Mouse (Mus musculus) kidney, adult 2 months (tissue): Measurements from ENCODE around the gene Ncoa3. TPM values are rescaled to one million over a fixed set of nuclear protein-coding genes. Genes with fewer than 3 reads are reported as not detected.
A peak's percentile ranks its signal among the peaks of the same experiment; 100 is the strongest.

Experiments
- DNase-seq: peaks from one replicate; pipeline ENCODE4 v3.0.0; 2021
- H3K27ac ChIP-seq: fragments of 200-500 bp; 2 replicates; pipeline ENCODE4 v1.5.1; 2012; ENCODE audit warnings: low read depth, low read length, control low read depth, inconsistent platforms; ENCODE audit not compliant: insufficient read depth
- H3K27me3 ChIP-seq: fragments of 200-500 bp; replicated peaks from 2 replicates; pipeline ENCODE4 v1.6.1; 2012; ENCODE audit warnings: mild to moderate bottlenecking, moderate library complexity, low read length, inconsistent platforms; ENCODE audit not compliant: control insufficient read depth, insufficient read depth
- H3K36me3 ChIP-seq: fragments of 200-500 bp; 2 replicates; pipeline ENCODE4 v1.6.1; 2012; ENCODE audit warnings: mild to moderate bottlenecking, moderate library complexity, low read length, inconsistent platforms; ENCODE audit not compliant: control insufficient read depth, insufficient read depth
- H3K4me1 ChIP-seq: fragments of 200-500 bp; 2 replicates; pipeline ENCODE4 v1.6.1; 2011; ENCODE audit warnings: low read length; ENCODE audit not compliant: control insufficient read depth, insufficient read depth
- H3K4me3 ChIP-seq: fragments of 200-500 bp; 2 replicates; pipeline ENCODE4 v1.5.1; 2011; ENCODE audit warnings: mild to moderate bottlenecking, low read depth, low read length, control low read depth; ENCODE audit not compliant: insufficient read depth
- CTCF ChIP-seq: fragments of 200-500 bp; conservative IDR thresholded peaks from 2 replicates; pipeline ENCODE4 v1.5.1; 2011; ENCODE audit warnings: low read depth, mild to moderate bottlenecking, control low read depth, low read length, moderate library complexity, mixed read lengths; ENCODE audit not compliant: insufficient read depth, insufficient read length
- POLR2A ChIP-seq: fragments of 200-500 bp; IDR thresholded peaks from one replicate; pipeline ENCODE4 v1.6.1; 2011; ENCODE audit warnings: low read depth, low read length, control low read depth
- WGBS: fragments of 180-500 bp; shearing (Covaris S2); methylation state at CpG from one replicate; pipeline ENCODE4 v1.1.7; 2018; 5-methylcytosine and 5-hydroxymethylcytosine counted together
- polyA plus RNA-seq: library from polyadenylated mRNA; depleted of rRNA; stranded (reverse); fragments of >200 nt; gene quantifications from 2 replicates; pipeline ENCODE4 v1.2.3, GENCODE M21; 2012

Gene Ncoa3
- polyA plus RNA-seq, 1 experiment, result 36.3 TPM

- no peak for DNase-seq
- TF ChIP-seq CTCF, result no peak
- TF ChIP-seq POLR2A, result no peak
- no peaks in the 10 kb centered on the region for H3K36me3 ChIP-seq
- H3K4me3 ChIP-seq, result no peak overlapping the region
- WGBS, result 68% methylated on average over 9 of the region's 9 CpGs
- H3K27me3 ChIP-seq, result no peaks in the 10 kb centered on the region
- no peaks in the 10 kb centered on the region for H3K4me1 ChIP-seq
- H3K27ac ChIP-seq, result peak overlapping the region; percentile 8; the same call in 1 of the 2 replicates
Measured at GRCm38 (mm10) chr2:166105911-166106310, 113.5 kb downstream of the Ncoa3 start.

- 75% methylated on average over 2 of the region's 2 CpGs for WGBS
- no peaks in the 10 kb centered on the region for H3K4me1 ChIP-seq
- no peak overlapping the region for H3K4me3 ChIP-seq
- H3K27me3 ChIP-seq, result no peaks in the 10 kb centered on the region
- TF ChIP-seq POLR2A (no peak), CTCF (no peak)
- no peak for DNase-seq
- no peaks in the 10 kb centered on the region for H3K36me3 ChIP-seq
- no peak overlapping the region for H3K27ac ChIP-seq
Measured at GRCm38 (mm10) chr2:166106631-166107030, 114.2 kb downstream of the Ncoa3 start.

DNA sequence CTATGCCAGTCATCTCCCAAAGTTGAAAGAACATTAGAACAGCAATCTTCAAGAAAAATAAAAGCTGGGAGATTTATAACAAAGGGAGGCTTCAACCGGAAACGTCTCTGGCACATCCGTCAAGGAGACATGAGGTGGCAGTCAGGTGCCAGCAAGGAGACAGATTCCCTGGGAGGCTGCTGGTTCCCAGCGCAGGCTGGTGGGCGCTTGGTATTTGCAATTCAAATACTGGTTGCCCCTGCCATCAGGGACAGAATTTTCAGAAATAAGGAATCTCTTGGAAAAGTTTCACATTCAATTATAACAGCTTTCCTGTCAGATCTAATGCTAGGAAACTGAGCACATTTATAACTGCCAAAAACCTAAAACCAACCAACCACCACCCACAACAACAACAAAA is 115.5 kb downstream of the Ncoa3 start:
- H3K27me3 ChIP-seq, result no peaks in the 10 kb centered on the region
- no peak overlapping the region for H3K27ac ChIP-seq
- no peak for DNase-seq
- H3K4me1 ChIP-seq, result no peaks in the 10 kb centered on the region
- WGBS, result 60% methylated on average over 5 of the region's 5 CpGs
- H3K36me3 ChIP-seq, result no peaks in the 10 kb centered on the region
- TF ChIP-seq POLR2A (no peak), CTCF (no peak)
- H3K4me3 ChIP-seq, result no peak overlapping the region

DNA sequence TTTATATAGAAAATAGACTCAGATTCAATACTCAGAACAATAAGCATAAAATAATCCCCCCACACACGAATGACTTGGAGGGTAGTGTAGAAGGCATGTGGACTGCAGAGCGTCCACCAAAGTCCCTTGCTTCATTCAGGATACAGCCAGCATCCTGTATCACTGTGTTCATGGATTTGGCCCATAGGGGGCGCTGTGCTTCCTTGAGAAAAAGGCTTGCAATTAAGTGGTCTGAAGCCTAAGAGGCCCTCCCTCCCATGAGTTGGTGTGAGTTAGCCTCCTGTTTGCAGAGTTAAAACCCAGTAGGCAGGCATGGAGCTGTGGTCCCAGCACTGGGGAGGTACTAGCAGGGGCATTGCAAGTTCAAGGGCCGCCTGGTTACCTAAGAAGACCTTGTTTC is 115.9 kb downstream of the Ncoa3 start:
- Histone ChIP-seq H3K27ac (no peak overlapping the region), H3K4me3 (no peak overlapping the region), H3K27me3 (no peaks in the 10 kb centered on the region), H3K4me1 (no peaks in the 10 kb centered on the region), H3K36me3 (no peaks in the 10 kb centered on the region)
- peak; percentile 89 for DNase-seq
- 30% methylated on average over 4 of the region's 4 CpGs for WGBS
- TF ChIP-seq CTCF, result peak; percentile 88
- TF ChIP-seq POLR2A, result no peak

GRCm38 (mm10) chr2:166110764-166111163 is 118.3 kb downstream of the Ncoa3 start:
- Histone ChIP-seq H3K27me3 (no peaks in the 10 kb centered on the region), H3K4me1 (no peaks in the 10 kb centered on the region), H3K27ac (no peak overlapping the region), H3K36me3 (no peaks in the 10 kb centered on the region), H3K4me3 (no peak overlapping the region)
- TF ChIP-seq POLR2A (no peak), CTCF (no peak)
- WGBS, result 49% methylated on average over 8 of the region's 8 CpGs
- no peak for DNase-seq

- no peaks in the 10 kb centered on the region for H3K36me3 ChIP-seq
- 63% methylated on average over 2 of the region's 2 CpGs for WGBS
- no peak overlapping the region for H3K27ac ChIP-seq
- H3K4me1 ChIP-seq, result no peaks in the 10 kb centered on the region
- DNase-seq, result peak; percentile 51
- no peak overlapping the region for H3K4me3 ChIP-seq
- TF ChIP-seq CTCF (no peak), POLR2A (no peak)
- H3K27me3 ChIP-seq, result no peaks in the 10 kb centered on the region
Measured at GRCm38 (mm10) chr2:166111238-166111637, 118.8 kb downstream of the Ncoa3 start.

- Histone ChIP-seq H3K4me1 (no peaks in the 10 kb centered on the region), H3K36me3 (no peaks in the 10 kb centered on the region), H3K27ac (no peak overlapping the region), H3K4me3 (no peak overlapping the region), H3K27me3 (no peaks in the 10 kb centered on the region)
- peak; percentile 73 for DNase-seq
- TF ChIP-seq POLR2A (no peak), CTCF (no peak)
- WGBS, result 62% methylated on average over 10 of the region's 10 CpGs
Measured at GRCm38 (mm10) chr2:166111831-166112250, 119.4 kb downstream of the Ncoa3 start.

DNA sequence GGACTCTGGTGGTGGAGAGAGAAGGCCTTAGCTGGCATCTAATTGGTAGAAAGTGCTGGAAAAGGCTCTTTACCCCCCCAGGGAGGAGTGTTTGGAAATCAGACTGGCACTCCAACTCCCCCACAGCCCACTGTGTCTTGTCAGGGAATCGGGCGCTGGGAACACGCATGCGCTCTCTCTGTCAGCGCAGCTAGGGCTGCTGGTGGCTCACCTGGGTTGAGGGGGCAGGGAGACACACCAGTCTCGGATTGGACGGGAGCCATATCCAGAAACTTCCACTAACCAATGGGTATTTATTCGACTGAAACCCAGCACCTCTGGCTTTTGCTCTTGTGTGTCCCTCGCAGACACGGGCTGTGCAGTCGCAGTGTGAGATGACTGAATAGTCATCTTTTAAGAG is 120.5 kb downstream of the Ncoa3 start:
- no peak for DNase-seq
- Histone ChIP-seq H3K27ac (no peak overlapping the region), H3K36me3 (no peaks in the 10 kb centered on the region), H3K4me3 (no peak overlapping the region), H3K27me3 (no peaks in the 10 kb centered on the region), H3K4me1 (no peaks in the 10 kb centered on the region)
- WGBS, result 86% methylated on average over 11 of the region's 11 CpGs
- TF ChIP-seq CTCF (no peak), POLR2A (no peak)
